Mouse (Mus musculus) common myeloid progenitor, adult 5-6 weeks (primary cell): ENCODE measurements around the gene 4931423N10Rik. TPM values are rescaled to one million over a fixed set of nuclear protein-coding genes. Genes with fewer than 3 reads are reported as not detected.
"Not testable (repeated sequence)": the region's sequence is repeated elsewhere in the genome, so short reads cannot be mapped to it uniquely, and the experiment has no call there.

Source experiments
- ATAC-seq: replicated peaks from 2 replicates; pipeline ENCODE4 v1.8.0; 2016; ENCODE audit warnings: low read depth, mild to moderate bottlenecking, moderate TSS enrichment, inconsistent platforms; ENCODE audit not compliant: poor library complexity, severe bottlenecking
- total RNA-seq: library from RNA; stranded (forward); fragments of 200-1000, 187-1606 nt; gene quantifications from 2 replicates; pipeline ENCODE4 v1.2.3, GENCODE M21; 2017

The 4931423N10Rik gene
- total RNA-seq = not detected in 2 replicates

DNA sequence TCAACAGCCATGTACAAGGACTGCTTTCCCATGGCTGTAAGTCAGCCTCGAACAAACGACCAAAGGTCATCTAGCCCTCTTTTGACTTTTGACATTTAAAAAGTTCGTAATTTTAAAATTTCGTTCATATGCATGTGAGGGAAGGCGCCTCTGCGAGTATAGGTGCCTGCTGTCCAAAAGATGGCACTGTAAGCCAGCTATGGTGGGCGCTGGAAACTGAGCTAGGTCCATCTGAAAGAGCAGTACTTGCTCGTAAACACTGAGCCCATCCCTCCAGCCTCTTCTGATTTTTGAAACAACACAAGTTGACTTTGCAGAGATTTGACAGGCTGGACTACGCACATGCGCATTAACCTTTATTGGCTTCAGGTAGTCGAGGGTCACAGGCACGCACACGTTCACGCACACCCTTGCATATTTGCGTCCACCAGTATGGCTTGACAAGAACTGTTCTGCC lies at the start of gene 4931423N10Rik:
4931423N10Rik (plus strand) TSS at position 407 of the 457 bp plus-strand sequence.
- ATAC-seq = no peak

DNA sequence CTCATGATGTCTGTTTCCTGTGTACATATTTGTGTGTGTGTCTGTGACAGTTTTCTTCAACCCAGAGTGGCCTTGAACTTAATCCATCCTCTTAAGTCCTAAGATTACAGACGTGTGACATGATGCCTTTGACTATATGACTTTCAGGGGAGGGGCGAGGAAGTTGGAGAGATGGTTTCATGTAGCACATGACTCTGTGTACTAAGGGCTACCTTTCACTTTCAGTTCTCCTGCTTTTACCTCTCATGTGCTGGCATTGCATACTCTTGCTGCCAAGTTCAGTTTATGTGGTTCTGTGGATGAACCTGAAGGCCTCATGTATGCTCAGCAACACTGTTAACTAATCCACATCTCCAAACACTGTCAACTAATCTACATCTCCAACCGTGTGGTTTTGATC lies 35.0 kb upstream of the 4931423N10Rik start:
- no peak for ATAC-seq

DNA sequence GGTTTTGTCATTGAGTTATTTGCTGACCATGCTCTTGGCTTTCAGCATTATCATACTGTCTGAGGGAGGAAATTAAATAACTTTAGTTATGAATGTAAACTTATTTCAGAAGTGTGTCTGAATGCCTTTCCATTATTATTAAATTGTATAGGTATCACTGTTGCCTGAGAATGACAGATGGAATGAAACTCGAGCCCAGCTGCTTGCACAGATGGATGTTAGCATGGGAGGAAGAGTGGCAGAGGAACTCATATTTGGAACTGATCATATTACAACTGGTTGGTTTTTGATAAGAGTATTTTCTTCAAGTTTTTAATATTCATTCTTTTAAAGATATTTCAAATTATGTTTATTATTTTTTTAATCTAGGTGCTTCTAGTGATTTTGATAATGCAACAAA lies 12.9 kb upstream of the 4931423N10Rik start:
- no peak for ATAC-seq

DNA sequence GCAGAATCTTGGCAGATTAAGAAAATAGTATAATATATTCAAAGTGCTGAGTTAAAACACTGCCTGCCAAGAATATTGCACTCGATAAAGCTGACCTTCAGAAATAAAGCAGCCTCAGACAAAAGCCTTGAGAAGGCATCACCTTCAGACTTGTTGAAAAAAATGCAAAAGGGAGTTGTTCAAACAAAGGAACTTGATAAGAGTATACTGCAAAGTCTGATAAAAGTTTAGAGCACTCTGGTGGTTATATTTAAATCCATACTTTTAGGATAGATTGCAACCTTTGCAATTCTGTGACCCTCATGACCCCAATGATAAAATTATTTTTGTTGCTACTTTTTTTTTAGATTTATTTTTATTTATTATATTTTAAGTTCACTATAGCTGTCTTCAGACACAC lies 6.2 kb upstream of the 4931423N10Rik start:
- no peak for ATAC-seq

DNA sequence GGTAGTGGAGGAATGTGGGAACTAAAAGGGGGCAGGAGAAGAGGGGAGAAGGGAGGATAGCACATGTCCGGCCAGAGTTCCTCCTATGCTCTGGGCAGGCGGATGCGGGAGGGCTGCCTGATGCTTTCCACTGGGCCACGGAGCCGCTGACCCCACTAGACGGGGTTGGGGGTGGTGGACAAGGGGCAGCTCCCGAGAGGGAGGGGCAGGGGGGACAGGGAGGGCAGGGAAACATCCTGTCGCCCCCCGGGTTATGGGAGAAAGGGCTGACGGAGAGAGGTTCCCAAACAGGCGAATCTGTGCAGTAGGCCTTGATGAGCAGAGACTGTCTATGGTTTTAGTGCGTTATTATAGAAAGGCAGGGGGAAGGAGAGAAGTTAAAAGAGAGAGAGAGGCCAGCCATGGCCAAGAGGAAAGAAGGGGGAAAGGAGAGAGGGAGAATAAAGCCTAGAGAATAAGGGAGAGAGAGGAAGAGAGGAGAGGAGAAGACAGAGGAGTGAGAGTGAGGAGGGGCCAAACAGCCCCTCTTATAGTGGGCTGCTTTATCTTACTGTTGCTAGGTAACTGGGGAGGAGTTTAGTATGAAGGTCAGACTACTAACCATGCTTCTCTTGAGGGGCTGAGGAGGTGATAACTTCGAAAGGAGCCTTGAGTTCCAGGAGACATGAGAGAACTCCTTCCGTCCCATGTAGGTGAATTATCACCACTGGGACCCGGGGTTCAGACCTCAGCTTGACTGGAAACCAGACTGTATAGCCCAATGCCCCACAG lies 4.2 kb upstream of the 4931423N10Rik start:
- no peak for ATAC-seq

DNA sequence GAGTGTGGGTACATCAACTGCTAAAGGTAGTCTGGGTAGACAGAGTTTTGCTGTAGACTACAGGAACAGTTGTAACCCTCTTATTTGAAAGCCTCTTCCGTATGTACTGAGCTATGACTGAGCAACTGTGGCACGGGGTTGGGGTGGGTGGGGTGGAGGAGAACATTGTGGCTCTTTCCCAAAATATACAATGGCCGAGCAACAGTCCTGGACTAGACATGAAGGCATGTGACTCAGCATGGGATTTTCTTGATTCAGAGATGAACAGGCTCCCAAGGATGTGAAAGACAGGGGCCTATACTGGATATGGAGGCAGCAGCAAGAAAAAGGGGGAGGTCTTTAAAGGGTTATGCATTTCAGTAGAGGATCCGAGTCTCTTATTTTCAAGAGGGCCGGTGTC lies 6.4 kb downstream of the 4931423N10Rik start:
- ATAC-seq = no peak

DNA sequence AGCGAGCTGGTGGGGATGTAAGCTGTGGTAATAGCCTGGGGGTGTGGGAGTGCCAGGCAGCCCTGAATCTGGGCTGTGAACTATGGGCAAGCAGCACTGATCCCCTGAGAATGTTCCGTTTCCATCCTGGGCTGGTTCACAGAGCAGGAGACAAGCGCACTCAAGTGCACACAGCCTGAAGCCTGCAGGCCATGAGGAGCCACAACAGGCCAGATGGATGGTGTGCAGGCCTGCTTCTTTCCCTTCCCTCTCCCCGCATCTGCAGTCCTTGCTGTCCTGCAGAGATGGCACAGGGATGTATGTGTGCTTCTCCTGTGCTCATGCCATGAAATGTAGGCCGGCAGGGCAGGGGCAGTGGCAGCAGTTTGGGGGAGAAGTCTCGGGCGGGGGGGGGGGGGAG lies 17.9 kb downstream of the 4931423N10Rik start:
- ATAC-seq = no peak

DNA sequence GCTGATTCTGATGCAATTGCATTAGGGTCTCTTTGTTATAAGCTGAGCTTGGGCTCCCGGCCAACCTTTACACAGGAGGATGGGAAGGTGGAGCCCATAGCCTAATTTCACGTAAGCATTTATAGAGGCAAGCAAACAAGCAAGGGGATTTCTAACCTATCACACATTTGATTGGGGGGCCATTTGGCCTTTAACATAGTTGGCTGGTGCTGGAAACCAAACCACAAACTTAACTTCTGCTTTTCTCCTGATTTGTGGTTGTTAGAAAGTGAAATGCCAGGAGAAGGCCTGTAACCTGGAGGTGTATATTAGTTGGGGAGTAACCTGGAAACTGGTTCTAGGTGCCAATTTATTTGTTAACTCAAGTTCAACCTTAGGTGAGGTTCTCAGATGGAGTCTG lies 21.2 kb downstream of the 4931423N10Rik start:
- peak; percentile 83 for ATAC-seq

DNA sequence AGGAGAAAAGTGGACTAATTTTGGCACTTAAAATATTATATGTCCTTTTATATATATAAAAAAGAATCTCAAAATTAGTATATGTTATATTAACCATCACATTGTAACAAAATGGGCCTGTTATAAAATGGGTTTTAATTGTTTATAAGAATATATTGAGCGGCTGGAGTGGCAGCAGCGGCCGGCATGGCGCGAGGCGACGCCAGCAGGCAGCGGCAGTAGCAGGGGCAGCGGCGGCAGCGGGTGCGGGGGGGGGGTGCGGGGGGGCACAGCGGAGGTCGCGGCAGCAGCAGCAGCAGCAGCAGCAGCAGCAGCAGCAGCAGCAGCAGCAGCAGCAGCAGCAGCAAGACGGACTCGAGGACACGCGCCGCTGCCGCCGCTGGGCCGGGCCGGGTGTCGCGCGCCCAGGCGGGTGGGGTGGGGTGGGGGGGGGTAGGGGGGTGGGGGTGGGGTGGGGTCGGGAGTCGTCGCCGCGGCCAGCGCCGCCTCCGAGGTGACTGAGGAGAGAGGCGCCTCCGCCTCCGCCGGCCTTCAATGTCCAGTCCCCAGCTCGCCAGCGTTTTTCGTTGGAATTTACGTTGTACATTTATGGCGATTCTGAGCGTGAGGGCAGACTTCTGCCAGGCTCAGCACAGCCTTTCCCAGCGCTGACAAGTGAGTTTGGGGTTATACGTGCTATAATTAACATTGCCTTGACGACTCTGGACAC lies 26.9 kb downstream of the 4931423N10Rik start:
- ATAC-seq = 0 out of 2 replicates have a peak, but pooled peaks have one; percentile 11

DNA sequence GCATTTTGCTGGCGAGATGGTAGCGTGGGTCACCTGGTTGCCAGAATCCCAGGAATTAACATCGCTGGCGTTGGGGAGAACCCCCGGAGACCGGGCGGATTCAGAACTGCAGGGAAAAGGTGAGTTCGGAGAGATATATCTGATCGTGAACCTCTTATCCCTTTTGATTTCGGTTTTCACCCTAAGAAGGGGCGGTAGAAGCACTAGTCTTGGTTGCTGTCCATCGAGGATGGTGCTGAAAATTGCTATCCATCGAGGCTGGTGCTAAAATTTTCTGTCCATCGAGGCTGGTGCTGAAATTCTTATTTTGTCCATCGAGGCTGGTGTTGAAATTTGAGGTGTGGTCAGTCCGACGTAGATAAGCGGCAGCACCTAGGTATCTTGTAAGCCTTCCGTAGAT lies 83.7 kb downstream of the 4931423N10Rik start:
- not testable (repeated sequence) for ATAC-seq

DNA sequence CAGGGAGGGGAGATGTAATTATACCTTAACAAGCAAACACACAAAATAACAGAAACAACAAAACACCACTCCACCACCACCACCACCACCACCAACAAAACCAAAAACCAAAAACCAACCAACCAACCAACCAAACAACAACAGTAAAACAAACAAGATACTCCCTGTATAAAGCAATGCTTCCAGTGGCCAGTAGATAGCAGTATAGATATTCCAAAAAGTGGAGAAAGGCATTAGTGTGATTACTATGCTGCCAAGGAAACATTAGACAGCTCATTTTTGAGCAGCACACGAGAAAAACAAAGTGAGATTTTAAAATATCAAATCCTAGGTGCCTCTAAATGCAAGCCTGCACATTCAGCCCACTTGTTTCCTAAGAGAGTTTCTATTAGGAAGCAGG lies 107.6 kb downstream of the 4931423N10Rik start:
- peak; percentile 60 for ATAC-seq

Other genes starting within 250 kb of the 4931423N10Rik start
- 106 and 124 TPM in 2 replicates for gene Abi1, start 167.2 kb upstream of the 4931423N10Rik start, total RNA-seq
- gene Acbd5, start 139.3 kb upstream of the 4931423N10Rik start, total RNA-seq = 29.0 and 29.1 TPM in 2 replicates
- 12.3 and 21.9 TPM in 2 replicates for gene Mastl, start 51.5 kb upstream of the 4931423N10Rik start, total RNA-seq
- 99.5 and 128 TPM in 2 replicates for gene Yme1l1, start 51.1 kb upstream of the 4931423N10Rik start, total RNA-seq
- gene Nxph2, start 113.8 kb downstream of the 4931423N10Rik start, total RNA-seq = not detected in 2 replicates